Mouse (Mus musculus): ENCODE measurements around the gene Mark3. TPM values are rescaled to one million over a fixed set of nuclear protein-coding genes. Genes with fewer than 3 reads are reported as not detected.

The Mark3 gene
- polyA plus RNA-seq, 1 experiment from 2014 or later, result 50.8 TPM

DNA sequence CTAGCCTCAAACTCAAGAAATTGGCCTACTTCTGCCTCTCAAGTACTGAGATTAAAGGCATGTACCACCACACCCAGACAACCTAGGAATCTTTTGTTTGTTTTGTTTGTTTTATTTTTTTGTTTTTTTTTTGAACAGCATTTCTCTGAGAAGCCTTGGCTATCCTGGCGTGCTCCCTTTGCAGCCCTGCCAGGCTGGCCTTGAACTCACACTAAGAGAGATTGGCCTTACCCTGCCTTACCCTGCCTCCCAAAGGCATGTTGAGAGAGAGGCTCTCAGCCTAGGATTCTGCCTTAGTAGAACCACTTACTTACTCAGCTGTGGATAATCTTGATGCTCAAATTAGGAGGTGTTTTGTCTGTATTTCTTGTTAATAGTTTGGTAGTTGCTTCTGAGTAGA lies 8.7 kb downstream of the Mark3 start:
- peaks cover 2 to 13% of the 10 kb centered on the region in 2 experiments; a peak in 2 of 4 replicates for H3K4me1 ChIP-seq (ENCODE audit: control insufficient read depth in 2 of 2, insufficient read depth in 2 of 2, low read length in 2 of 2)
- H3K4me2 ChIP-seq (ENCODE audit: low read length), result no peak overlapping the region
- no peak for ATAC-seq (ENCODE audit: insufficient number of reproducible peaks, insufficient read depth, low FRiP score, low read depth)
- WGBS, result 91% methylated on average over 1 of the region's 1 CpGs
- no peaks in the 10 kb centered on the region for H3K9me3 ChIP-seq (ENCODE audit: control insufficient read depth, low read length)
- H3K27me3 ChIP-seq (ENCODE audit: control insufficient read depth, insufficient read depth, low read length), result no peaks in the 10 kb centered on the region
- no peak overlapping the region for H3K27ac ChIP-seq (replicated peaks in 1 of 2; ENCODE audit: control insufficient read depth in 1 of 2, insufficient read depth in 1 of 2, low read depth in 2 of 2, low read length in 2 of 2)
- H3K9ac ChIP-seq (ENCODE audit: low read length), result no peak overlapping the region
- 0 out of 2 replicates have a peak, but pooled peaks cover 4% of the 10 kb centered on the region for H3K36me3 ChIP-seq (ENCODE audit: control insufficient read depth, insufficient read depth, low read length)
- no peak overlapping the region for H3K4me3 ChIP-seq (ENCODE audit: control insufficient read depth in 1 of 2, insufficient read depth in 1 of 2, low read depth in 1 of 2, low read length in 2 of 2)

DNA sequence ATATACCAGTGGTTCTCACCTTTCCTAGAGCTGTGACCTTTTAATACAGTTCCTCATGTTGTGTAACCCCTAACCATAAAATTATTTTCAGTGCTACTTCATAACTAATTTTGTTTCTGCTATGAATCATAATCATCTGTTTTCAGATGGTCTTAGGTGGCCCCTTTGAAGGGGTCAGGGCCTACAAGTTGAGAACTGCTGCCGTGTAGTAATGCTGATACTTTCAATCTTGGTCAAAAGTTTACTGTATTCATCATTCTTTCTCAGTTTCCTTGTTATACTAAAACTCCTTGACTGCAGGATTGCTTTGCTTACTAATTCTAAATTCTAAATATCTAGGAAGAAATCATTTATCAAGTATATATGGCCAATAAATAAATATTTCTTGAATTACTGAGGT lies 10.1 kb downstream of the Mark3 start:
- no peak for ATAC-seq (ENCODE audit: insufficient number of reproducible peaks, insufficient read depth, low FRiP score, low read depth)
- Histone ChIP-seq H3K27ac (replicated peaks in 1 of 2; ENCODE audit: control insufficient read depth in 1 of 2, insufficient read depth in 1 of 2, low read depth in 2 of 2, low read length in 2 of 2) (no peak overlapping the region), H3K27me3 (ENCODE audit: control insufficient read depth, insufficient read depth, low read length) (no peaks in the 10 kb centered on the region), H3K9ac (ENCODE audit: low read length) (no peak overlapping the region), H3K9me3 (ENCODE audit: control insufficient read depth, low read length) (no peaks in the 10 kb centered on the region), H3K4me2 (ENCODE audit: low read length) (no peak overlapping the region), H3K4me1 (ENCODE audit: control insufficient read depth in 2 of 2, insufficient read depth in 2 of 2, low read length in 2 of 2) (peaks cover 2 to 13% of the 10 kb centered on the region in 2 experiments; a peak in 2 of 4 replicates), H3K36me3 (ENCODE audit: control insufficient read depth, insufficient read depth, low read length) (0 out of 2 replicates have a peak, but pooled peaks cover 5% of the 10 kb centered on the region), H3K4me3 (ENCODE audit: control insufficient read depth in 1 of 2, insufficient read depth in 1 of 2, low read depth in 1 of 2, low read length in 2 of 2) (no peak overlapping the region)
- 83% methylated on average over 1 of the region's 1 CpGs for WGBS

DNA sequence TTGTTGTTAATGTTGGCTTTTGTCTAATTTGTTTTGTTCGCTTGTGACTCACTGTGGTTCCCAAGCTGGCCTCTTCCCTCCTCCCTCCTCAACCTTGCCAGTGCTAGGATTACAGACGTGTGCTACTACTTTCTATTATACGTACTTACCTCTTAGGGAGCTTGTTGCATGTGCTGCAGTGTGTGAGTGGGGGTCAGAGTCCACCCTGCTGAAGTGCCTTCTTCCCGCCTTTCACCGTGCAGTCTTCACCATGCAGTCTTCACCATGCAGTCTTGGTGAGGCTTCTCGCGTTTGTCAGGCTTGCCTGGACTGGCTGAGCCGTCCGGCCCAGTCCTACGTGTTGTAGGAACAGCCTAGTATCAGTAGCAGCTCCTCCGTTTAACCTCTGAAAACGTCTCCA lies 12.9 kb downstream of the Mark3 start:
- ATAC-seq (ENCODE audit: insufficient number of reproducible peaks, insufficient read depth, low FRiP score, low read depth), result no peak
- Histone ChIP-seq H3K4me1 (ENCODE audit: control insufficient read depth in 2 of 2, insufficient read depth in 2 of 2, low read length in 2 of 2) (peaks cover 2 to 5% of the 10 kb centered on the region in 2 experiments; a peak in 1 of 4 replicates), H3K36me3 (ENCODE audit: control insufficient read depth, insufficient read depth, low read length) (0 out of 2 replicates have a peak, but pooled peaks cover 5% of the 10 kb centered on the region), H3K27me3 (ENCODE audit: control insufficient read depth, insufficient read depth, low read length) (no peaks in the 10 kb centered on the region), H3K4me2 (ENCODE audit: low read length) (no peak overlapping the region), H3K9ac (ENCODE audit: low read length) (no peak overlapping the region), H3K9me3 (ENCODE audit: control insufficient read depth, low read length) (no peaks in the 10 kb centered on the region), H3K27ac (replicated peaks in 1 of 2; ENCODE audit: control insufficient read depth in 1 of 2, insufficient read depth in 1 of 2, low read depth in 2 of 2, low read length in 2 of 2) (0 out of 4 replicates have a peak overlapping the region, but pooled peaks of 1 of the 2 experiments have one; percentile 21), H3K4me3 (ENCODE audit: control insufficient read depth in 1 of 2, insufficient read depth in 1 of 2, low read depth in 1 of 2, low read length in 2 of 2) (no peak overlapping the region)
- WGBS, result 71% methylated on average over 12 of the region's 12 CpGs

DNA sequence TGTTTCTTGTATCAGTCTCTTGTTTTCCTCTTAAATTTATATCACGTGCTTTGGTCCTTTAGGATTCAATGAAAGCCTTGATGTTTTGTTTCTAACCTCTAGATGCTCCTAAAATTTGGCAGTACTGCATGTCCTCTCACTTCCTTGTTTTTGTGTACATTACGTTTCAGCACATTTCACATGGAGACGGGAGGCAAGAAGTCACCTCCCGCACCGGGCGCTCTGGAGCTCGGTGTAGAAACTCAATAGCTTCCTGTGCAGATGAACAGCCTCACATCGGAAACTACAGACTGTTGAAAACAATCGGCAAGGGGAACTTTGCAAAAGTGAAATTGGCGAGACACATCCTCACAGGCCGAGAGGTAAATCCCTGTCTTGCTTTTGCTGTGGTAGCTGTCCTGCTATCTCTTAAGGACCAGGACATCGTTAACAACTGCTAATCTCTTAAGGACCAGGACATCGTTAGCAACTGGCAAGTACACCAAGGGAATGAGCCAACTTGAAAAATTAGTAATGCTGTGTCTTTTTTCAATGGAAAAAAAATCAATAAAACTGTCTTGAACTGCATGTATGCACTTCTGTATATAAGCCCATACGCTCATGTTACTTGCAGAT lies 18.2 kb downstream of the Mark3 start:
- H3K9ac ChIP-seq (ENCODE audit: low read length), result no peak overlapping the region
- WGBS, result 71% methylated on average over 14 of the region's 14 CpGs
- H3K36me3 ChIP-seq (ENCODE audit: control insufficient read depth, insufficient read depth, low read length), result peaks cover 47% of the 10 kb centered on the region
- H3K9me3 ChIP-seq (ENCODE audit: control insufficient read depth, low read length), result no peaks in the 10 kb centered on the region
- H3K4me1 ChIP-seq (ENCODE audit: control insufficient read depth in 2 of 2, insufficient read depth in 2 of 2, low read length in 2 of 2), result no peaks in the 10 kb centered on the region
- no peak overlapping the region for H3K4me3 ChIP-seq (ENCODE audit: control insufficient read depth in 1 of 2, insufficient read depth in 1 of 2, low read depth in 1 of 2, low read length in 2 of 2)
- H3K4me2 ChIP-seq (ENCODE audit: low read length), result no peak overlapping the region
- ATAC-seq (ENCODE audit: insufficient number of reproducible peaks, insufficient read depth, low FRiP score, low read depth), result no peak
- no peak overlapping the region for H3K27ac ChIP-seq (replicated peaks in 1 of 2; ENCODE audit: control insufficient read depth in 1 of 2, insufficient read depth in 1 of 2, low read depth in 2 of 2, low read length in 2 of 2)
- H3K27me3 ChIP-seq (ENCODE audit: control insufficient read depth, insufficient read depth, low read length), result no peaks in the 10 kb centered on the region

DNA sequence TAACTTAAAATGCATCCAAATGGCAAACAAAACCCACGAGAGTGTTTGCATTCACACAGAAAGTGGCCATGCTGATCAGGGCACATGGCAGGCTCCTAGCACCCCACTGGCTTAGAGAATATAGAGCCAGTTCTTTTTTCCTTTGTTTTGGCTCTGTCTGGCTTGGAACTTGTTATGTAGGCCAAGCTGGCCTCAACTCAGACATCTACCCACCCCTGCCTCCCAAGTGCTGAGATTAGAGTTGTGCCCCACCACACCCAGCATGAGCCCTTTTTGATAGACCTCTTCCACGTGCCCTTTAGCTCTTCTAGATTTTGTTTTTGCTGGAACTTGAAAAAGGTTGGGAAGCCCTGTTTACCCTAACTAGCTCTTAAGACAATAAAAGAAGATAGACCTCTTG lies 19.5 kb downstream of the Mark3 start:
- 83% methylated on average over 2 of the region's 2 CpGs for WGBS
- Histone ChIP-seq H3K4me3 (ENCODE audit: control insufficient read depth in 1 of 2, insufficient read depth in 1 of 2, low read depth in 1 of 2, low read length in 2 of 2) (no peak overlapping the region), H3K27me3 (ENCODE audit: control insufficient read depth, insufficient read depth, low read length) (no peaks in the 10 kb centered on the region), H3K36me3 (ENCODE audit: control insufficient read depth, insufficient read depth, low read length) (peaks cover 53% of the 10 kb centered on the region), H3K9ac (ENCODE audit: low read length) (no peak overlapping the region), H3K27ac (replicated peaks in 1 of 2; ENCODE audit: control insufficient read depth in 1 of 2, insufficient read depth in 1 of 2, low read depth in 2 of 2, low read length in 2 of 2) (no peak overlapping the region), H3K9me3 (ENCODE audit: control insufficient read depth, low read length) (no peaks in the 10 kb centered on the region), H3K4me1 (ENCODE audit: control insufficient read depth in 2 of 2, insufficient read depth in 2 of 2, low read length in 2 of 2) (no peaks in the 10 kb centered on the region), H3K4me2 (ENCODE audit: low read length) (no peak overlapping the region)
- no peak for ATAC-seq (ENCODE audit: insufficient number of reproducible peaks, insufficient read depth, low FRiP score, low read depth)

DNA sequence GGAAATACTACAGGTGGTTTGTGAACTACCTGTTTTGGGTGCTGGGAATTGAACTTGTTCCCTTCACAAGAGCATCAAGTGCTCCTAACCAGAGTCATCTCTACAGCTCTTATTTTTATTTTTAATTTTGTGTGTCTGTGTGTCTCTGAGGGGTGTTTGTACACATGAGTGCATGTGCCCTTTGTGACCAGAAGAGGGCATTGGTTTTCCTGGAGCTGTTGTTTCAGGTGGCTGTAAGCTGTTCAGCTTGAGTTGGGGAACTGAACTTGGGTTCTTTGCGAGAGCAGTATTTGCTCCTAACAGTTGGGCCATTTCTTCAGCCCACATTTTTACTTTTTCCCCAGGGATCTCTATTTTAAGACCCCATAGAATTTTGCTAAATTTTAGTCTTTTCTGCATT lies 23.0 kb downstream of the Mark3 start:
- H3K36me3 ChIP-seq (ENCODE audit: control insufficient read depth, insufficient read depth, low read length), result peaks cover 80% of the 10 kb centered on the region
- no peaks in the 10 kb centered on the region; a peak in 1 of 4 replicates for H3K4me1 ChIP-seq (ENCODE audit: control insufficient read depth in 2 of 2, insufficient read depth in 2 of 2, low read length in 2 of 2)
- no peaks in the 10 kb centered on the region for H3K27me3 ChIP-seq (ENCODE audit: control insufficient read depth, insufficient read depth, low read length)
- no peak overlapping the region for H3K4me3 ChIP-seq (ENCODE audit: control insufficient read depth in 1 of 2, insufficient read depth in 1 of 2, low read depth in 1 of 2, low read length in 2 of 2)
- no peak for ATAC-seq (ENCODE audit: insufficient number of reproducible peaks, insufficient read depth, low FRiP score, low read depth)
- H3K9ac ChIP-seq (ENCODE audit: low read length), result no peak overlapping the region
- WGBS, result 96% methylated on average over 1 of the region's 1 CpGs
- no peak overlapping the region for H3K27ac ChIP-seq (replicated peaks in 1 of 2; ENCODE audit: control insufficient read depth in 1 of 2, insufficient read depth in 1 of 2, low read depth in 2 of 2, low read length in 2 of 2)
- H3K4me2 ChIP-seq (ENCODE audit: low read length), result no peak overlapping the region
- H3K9me3 ChIP-seq (ENCODE audit: control insufficient read depth, low read length), result no peaks in the 10 kb centered on the region

DNA sequence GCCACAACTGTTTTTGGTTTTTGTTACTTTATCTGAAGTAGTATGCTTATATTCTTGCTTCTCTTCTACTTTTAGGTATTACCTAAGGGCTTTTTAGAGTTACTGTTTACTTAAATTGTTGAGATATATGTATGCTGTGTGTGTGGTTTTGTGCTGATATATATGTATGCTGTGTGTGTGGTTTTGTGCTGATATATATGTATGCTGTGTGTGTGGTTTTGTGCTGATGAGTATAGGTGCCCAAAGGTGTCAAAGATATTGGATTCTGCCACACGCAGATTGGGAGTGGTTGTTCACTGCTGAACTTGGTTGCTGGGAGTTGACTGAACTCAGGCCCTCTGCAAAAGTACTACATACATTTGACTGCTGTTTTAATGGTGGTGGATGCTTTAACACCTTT lies 24.6 kb downstream of the Mark3 start:
- Histone ChIP-seq H3K27me3 (ENCODE audit: control insufficient read depth, insufficient read depth, low read length) (no peaks in the 10 kb centered on the region), H3K4me1 (ENCODE audit: control insufficient read depth in 2 of 2, insufficient read depth in 2 of 2, low read length in 2 of 2) (no peaks in the 10 kb centered on the region; a peak in 1 of 4 replicates), H3K27ac (replicated peaks in 1 of 2; ENCODE audit: control insufficient read depth in 1 of 2, insufficient read depth in 1 of 2, low read depth in 2 of 2, low read length in 2 of 2) (no peak overlapping the region), H3K9ac (ENCODE audit: low read length) (no peak overlapping the region), H3K36me3 (ENCODE audit: control insufficient read depth, insufficient read depth, low read length) (peaks cover 79% of the 10 kb centered on the region), H3K9me3 (ENCODE audit: control insufficient read depth, low read length) (no peaks in the 10 kb centered on the region), H3K4me2 (ENCODE audit: low read length) (no peak overlapping the region), H3K4me3 (ENCODE audit: control insufficient read depth in 1 of 2, insufficient read depth in 1 of 2, low read depth in 1 of 2, low read length in 2 of 2) (no peak overlapping the region)
- ATAC-seq (ENCODE audit: insufficient number of reproducible peaks, insufficient read depth, low FRiP score, low read depth), result no peak
- WGBS, result 96% methylated on average over 1 of the region's 1 CpGs

DNA sequence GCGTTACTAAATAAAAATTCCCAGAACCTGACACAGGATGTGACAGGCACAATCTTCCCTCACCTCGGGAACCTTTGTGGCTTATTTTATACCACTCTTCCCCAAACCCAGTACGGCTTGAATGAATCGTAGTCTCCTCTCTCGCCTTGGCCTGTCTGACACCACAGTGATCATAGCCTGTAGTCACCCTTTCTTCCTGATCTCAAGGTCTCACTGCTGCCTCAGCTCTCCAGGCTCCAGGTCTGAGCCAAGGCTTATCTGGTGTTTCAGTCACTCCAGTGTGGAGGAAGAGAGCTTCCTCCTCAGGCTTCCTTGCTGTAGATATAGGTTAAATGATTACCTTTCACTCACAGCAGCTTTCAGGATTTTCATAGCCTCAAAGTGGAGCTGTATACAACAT lies 25.3 kb downstream of the Mark3 start:
- H3K9ac ChIP-seq (ENCODE audit: low read length), result no peak overlapping the region
- 0 out of 4 replicates have a peak overlapping the region, but pooled peaks of 1 of the 2 experiments have one; percentile 24 for H3K27ac ChIP-seq (replicated peaks in 1 of 2; ENCODE audit: control insufficient read depth in 1 of 2, insufficient read depth in 1 of 2, low read depth in 2 of 2, low read length in 2 of 2)
- ATAC-seq (ENCODE audit: insufficient number of reproducible peaks, insufficient read depth, low FRiP score, low read depth), result no peak
- H3K9me3 ChIP-seq (ENCODE audit: control insufficient read depth, low read length), result no peaks in the 10 kb centered on the region
- 68% methylated on average over 5 of the region's 5 CpGs for WGBS
- no peaks in the 10 kb centered on the region for H3K27me3 ChIP-seq (ENCODE audit: control insufficient read depth, insufficient read depth, low read length)
- H3K36me3 ChIP-seq (ENCODE audit: control insufficient read depth, insufficient read depth, low read length), result peaks cover 75% of the 10 kb centered on the region
- no peak overlapping the region for H3K4me2 ChIP-seq (ENCODE audit: low read length)
- H3K4me1 ChIP-seq (ENCODE audit: control insufficient read depth in 2 of 2, insufficient read depth in 2 of 2, low read length in 2 of 2), result no peaks in the 10 kb centered on the region; a peak in 1 of 4 replicates
- no peak overlapping the region for H3K4me3 ChIP-seq (ENCODE audit: control insufficient read depth in 1 of 2, insufficient read depth in 1 of 2, low read depth in 1 of 2, low read length in 2 of 2)

All from heart, embryonic 14.5 days (tissue).